Comparison of ENCODE assay signal across 5 mouse cellular contexts in the genomic region with DNA sequence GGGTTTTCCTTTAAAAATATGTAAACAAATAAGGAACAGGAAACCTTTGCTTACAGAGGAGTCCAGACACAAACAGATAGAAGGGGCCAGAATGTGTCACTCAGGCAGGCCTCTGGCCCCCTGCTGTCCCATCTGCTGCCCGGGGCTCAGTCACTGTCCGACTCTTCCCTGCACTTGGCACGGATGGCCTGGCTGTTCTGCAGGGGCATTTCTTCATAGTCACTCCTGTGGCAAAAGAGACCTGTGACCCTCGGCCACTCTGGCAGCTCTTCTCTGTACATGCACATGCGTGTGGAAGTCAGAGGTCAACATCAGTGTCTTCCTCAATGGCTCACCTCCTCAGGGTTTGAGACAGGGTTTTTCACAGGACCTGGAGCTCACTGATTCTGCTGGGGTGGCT. TPM values are rescaled to one million over a fixed set of nuclear protein-coding genes. Genes with fewer than 3 reads are reported as not detected.
DNase-seq lines count a peak whose midpoint lies in the region; TF ChIP-seq lines count a peak whose summit lies in the region.
"Not testable (repeated sequence)": the region's sequence is repeated elsewhere in the genome, so short reads cannot be mapped to it uniquely, and the experiment has no call there.

No protein-coding gene starts in this region.

- not testable (repeated sequence) for H3K4me3 ChIP-seq in cerebellum, adult 2 months (replicated peaks; ENCODE audit: insufficient read depth, low read depth, low read length)

- peaks cover 14% of the 10 kb centered on the region for H3K4me1 ChIP-seq in cerebellum, adult 2 months (ENCODE audit: control insufficient read depth, insufficient read depth, low read length)

- not testable (repeated sequence) for TF ChIP-seq POLR2A in cerebellum, adult 2 months (IDR thresholded peaks at IDR 0.05; ENCODE audit: borderline replicate concordance, insufficient read depth, low read length)

- not testable (repeated sequence) for H3K27me3 ChIP-seq in cerebellum, adult 2 months (ENCODE audit: control insufficient read depth, insufficient read depth, low read length)

- DNase-seq in brain, adult 2 months (ENCODE audit: low read depth, low spot score) = peak; percentile 55
- DNase-seq in cerebellum, adult 11-12 months = peak; percentile 53
- peak in 1 of 2 experiments; percentile 51 for DNase-seq in cerebellum, adult 2 months
- peak; percentile 67 for DNase-seq in cerebellum, adult 9-11 months
- peak; percentile 62 for DNase-seq in heart, adult 11 months

- not testable (repeated sequence) for TF ChIP-seq CTCF in cerebellum, adult 2 months (IDR thresholded peaks at IDR 0.05; ENCODE audit: borderline replicate concordance, insufficient read depth, low read depth, low read length)

- peak overlapping the region; percentile 55 for H3K27ac ChIP-seq in cerebellum, adult 2 months (ENCODE audit: insufficient read depth, low read length)

- 12% methylated on average over 5 of the region's 5 CpGs for WGBS in cerebellum, adult 2 months

RNA-seq across cellular contexts. Expression of a gene that starts 11.3 kb away (rescaled TPM):
- polyA plus RNA-seq in cerebellum, adult 2 months (2012; rRNA removed) = 160 and 183 TPM in 2 replicates
